Mouse (Mus musculus) left cerebral cortex, adult 9 months (tissue): ENCODE results near the gene Fam163b.

Source experiments
- DNase-seq, 2 experiments: peaks; one replicate each; pipeline ENCODE4 v3.0.0; 2022; ENCODE audit warnings: low spot score in 2 of 2

Fam163b gene

GRCm38 (mm10) chr2:27141950-27142693, at the start of gene Fam163b:
Gene Fam163b (minus strand): TSS chr2:27142491.
- peak in 1 of 2 experiments; percentile 41 for DNase-seq

GRCm38 (mm10) chr2:27189994-27190393, 47.7 kb upstream of the Fam163b start:
- DNase-seq = no peak

GRCm38 (mm10) chr2:27187531-27187930, 45.2 kb upstream of the Fam163b start:
- DNase-seq = no peak

GRCm38 (mm10) chr2:27183734-27184133, 41.4 kb upstream of the Fam163b start:
- no peak for DNase-seq

- no peak for DNase-seq
These were observed 39.6 kb upstream of the Fam163b start for GRCm38 (mm10) chr2:27181907-27182306.

- DNase-seq = peak; percentile 42 to 53
These were observed 36.8 kb upstream of the Fam163b start for GRCm38 (mm10) chr2:27179101-27179500.

- DNase-seq = no peak
These were observed 33.5 kb upstream of the Fam163b start for GRCm38 (mm10) chr2:27175696-27176267.

- no peak for DNase-seq
These were observed 32.0 kb upstream of the Fam163b start for GRCm38 (mm10) chr2:27174242-27174641.

GRCm38 (mm10) chr2:27166999-27167398, 24.7 kb upstream of the Fam163b start:
- DNase-seq = peak in 1 of 2 experiments; percentile 60

GRCm38 (mm10) chr2:27166074-27166473, 23.8 kb upstream of the Fam163b start:
- DNase-seq = peak in 1 of 2 experiments; percentile 58

- peak in 1 of 2 experiments; percentile 79 for DNase-seq
These were observed 22.7 kb upstream of the Fam163b start, which contains the start of gene Dbh for GRCm38 (mm10) chr2:27164796-27165590. Gene Dbh (plus strand): TSS chr2:27165233.

- DNase-seq = peak in 1 of 2 experiments; percentile 54
These were observed 21.6 kb upstream of the Fam163b start for GRCm38 (mm10) chr2:27163851-27164250.

- no peak for DNase-seq
These were observed 20.4 kb upstream of the Fam163b start for GRCm38 (mm10) chr2:27162656-27163055.

GRCm38 (mm10) chr2:27161526-27161925, 19.2 kb upstream of the Fam163b start:
- no peak for DNase-seq

- DNase-seq = no peak
These were observed 14.3 kb upstream of the Fam163b start for GRCm38 (mm10) chr2:27156596-27156995.

- no peak for DNase-seq
These were observed 12.3 kb upstream of the Fam163b start for GRCm38 (mm10) chr2:27154466-27155185.

GRCm38 (mm10) chr2:27149457-27149856, 7.2 kb upstream of the Fam163b start:
- peak in 1 of 2 experiments; percentile 25 for DNase-seq

GRCm38 (mm10) chr2:27146840-27147239, 4.5 kb upstream of the Fam163b start:
- no peak for DNase-seq

GRCm38 (mm10) chr2:27144957-27145356, 2.7 kb upstream of the Fam163b start:
- DNase-seq = peak in 1 of 2 experiments; percentile 70

- no peak for DNase-seq
These were observed 3.9 kb downstream of the Fam163b start for GRCm38 (mm10) chr2:27138356-27138755.

GRCm38 (mm10) chr2:27136789-27137188, 5.5 kb downstream of the Fam163b start:
- no peak for DNase-seq

- no peak for DNase-seq
These were observed 6.0 kb downstream of the Fam163b start for GRCm38 (mm10) chr2:27136336-27136735.
